Mouse (Mus musculus): Measurements from ENCODE around the gene Abr. TPM values are rescaled to one million over a fixed set of nuclear protein-coding genes. Genes with fewer than 3 reads are reported as not detected.

Abr gene
- 10 to 100 TPM in 1 of 2 experiments, 1 to 10 TPM in 1; 8.2 to 12.8 TPM for total RNA-seq (2021)
- long read RNA-seq, experiment 1, partial matches to known transcripts: 0 of 4 reads
- long read RNA-seq, experiment 1, other reads (novel, unspliced or antisense): 3 of 4 reads
- long read RNA-seq, experiment 2, full-length matches to known transcripts: 7 of 12 reads
- long read RNA-seq, experiment 2, partial matches to known transcripts: 1 of 12 reads
- long read RNA-seq, experiment 2, other reads (novel, unspliced or antisense): 4 of 12 reads

- no peak for DNase-seq (ENCODE audit: low spot score)
Measured at GRCm38 (mm10) chr11:76622152-76622565, at the start of gene Abr. Gene Abr, minus strand, starts transcription at chr11:76622314.

DNA sequence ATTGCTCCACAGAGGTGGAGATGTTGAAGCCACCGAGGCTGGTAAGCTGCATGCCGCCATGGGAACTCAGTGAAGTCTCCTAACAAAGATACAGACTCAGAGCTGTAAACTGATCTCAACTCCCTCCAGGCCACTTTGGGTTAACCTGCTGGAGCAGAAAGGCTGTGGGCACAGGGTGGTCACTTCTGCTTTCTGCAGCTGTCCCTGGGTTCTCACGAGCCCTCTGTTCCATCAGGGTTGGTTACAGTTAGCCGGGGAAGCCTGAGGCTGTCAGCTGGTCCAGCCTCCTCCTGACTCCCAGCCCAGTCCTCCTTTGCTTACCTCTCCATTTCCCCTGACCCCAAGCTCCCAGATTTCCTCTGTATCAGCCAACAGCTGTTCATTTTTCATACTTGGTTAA lies 45.7 kb upstream of the Abr start:
- no peak for DNase-seq (ENCODE audit: low spot score)

DNA sequence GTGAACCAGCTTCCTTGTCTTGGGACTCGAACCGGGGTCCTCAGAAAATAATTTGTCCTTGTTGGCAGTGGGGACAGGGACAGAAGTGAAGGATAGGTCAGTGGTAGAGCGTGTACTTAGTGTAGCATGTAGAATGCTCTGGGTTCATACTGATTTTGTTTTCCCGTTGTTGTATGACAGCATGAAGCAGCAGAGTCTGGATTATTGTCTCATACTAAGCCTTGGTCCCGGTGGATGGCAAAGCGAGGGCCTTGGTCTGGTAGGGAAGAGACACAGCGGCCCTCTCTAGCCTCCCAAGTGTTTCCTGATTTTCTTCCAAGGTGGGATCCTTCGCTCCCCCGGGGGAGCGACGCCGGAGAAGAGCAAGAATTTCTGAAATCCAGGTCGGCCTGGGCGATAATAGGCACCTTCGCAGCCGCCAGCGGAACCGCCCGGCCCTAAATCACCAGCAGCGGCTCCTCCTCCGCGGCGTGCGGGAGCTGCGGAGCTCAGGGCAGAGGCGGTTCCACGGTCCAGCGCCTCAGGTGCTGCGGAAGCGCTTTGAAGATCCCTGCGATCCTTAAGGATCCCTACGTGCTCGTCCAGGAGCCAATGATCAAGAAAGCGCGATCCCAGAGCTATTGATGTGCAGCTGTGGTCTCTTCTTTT lies 44.0 kb upstream of the Abr start:
- no peak for DNase-seq (ENCODE audit: low spot score)

- no peak for DNase-seq (ENCODE audit: low spot score)
Measured at GRCm38 (mm10) chr11:76661790-76662468, 39.8 kb upstream of the Abr start.

- no peak for DNase-seq (ENCODE audit: low spot score)
Measured at GRCm38 (mm10) chr11:76659138-76659930, 37.2 kb upstream of the Abr start.

DNA sequence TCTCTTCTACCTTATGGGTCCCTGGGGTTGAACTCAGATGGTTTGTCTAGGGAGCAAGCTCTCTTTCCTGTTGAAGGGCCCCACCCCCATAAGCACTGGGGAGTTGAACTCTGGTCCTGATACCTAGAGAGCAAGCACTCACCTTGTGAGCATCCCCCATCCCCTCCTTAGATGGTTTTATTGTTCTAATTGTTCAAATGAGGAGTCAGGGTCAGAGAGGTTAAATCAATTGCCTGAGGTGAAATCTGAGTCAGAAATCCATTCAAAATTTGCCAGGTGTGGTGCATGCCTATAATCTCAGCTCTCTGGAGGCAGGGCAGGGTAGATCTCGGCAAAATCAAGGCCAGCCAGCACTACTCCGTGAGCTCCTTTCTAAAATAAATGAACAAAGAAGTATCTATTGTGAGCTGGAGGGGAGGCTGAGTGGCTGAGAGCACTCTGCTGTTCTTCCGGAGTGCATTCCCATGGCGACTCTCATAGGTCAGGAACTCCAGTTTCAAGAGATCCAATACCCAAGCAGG lies 35.4 kb upstream of the Abr start:
- DNase-seq (ENCODE audit: low spot score): no peak

GRCm38 (mm10) chr11:76655106-76655505 lies 33.0 kb upstream of the Abr start:
- DNase-seq (ENCODE audit: low spot score): peak; percentile 25

- no peak for DNase-seq (ENCODE audit: low spot score)
Measured at GRCm38 (mm10) chr11:76652838-76653334, 30.8 kb upstream of the Abr start.

DNA sequence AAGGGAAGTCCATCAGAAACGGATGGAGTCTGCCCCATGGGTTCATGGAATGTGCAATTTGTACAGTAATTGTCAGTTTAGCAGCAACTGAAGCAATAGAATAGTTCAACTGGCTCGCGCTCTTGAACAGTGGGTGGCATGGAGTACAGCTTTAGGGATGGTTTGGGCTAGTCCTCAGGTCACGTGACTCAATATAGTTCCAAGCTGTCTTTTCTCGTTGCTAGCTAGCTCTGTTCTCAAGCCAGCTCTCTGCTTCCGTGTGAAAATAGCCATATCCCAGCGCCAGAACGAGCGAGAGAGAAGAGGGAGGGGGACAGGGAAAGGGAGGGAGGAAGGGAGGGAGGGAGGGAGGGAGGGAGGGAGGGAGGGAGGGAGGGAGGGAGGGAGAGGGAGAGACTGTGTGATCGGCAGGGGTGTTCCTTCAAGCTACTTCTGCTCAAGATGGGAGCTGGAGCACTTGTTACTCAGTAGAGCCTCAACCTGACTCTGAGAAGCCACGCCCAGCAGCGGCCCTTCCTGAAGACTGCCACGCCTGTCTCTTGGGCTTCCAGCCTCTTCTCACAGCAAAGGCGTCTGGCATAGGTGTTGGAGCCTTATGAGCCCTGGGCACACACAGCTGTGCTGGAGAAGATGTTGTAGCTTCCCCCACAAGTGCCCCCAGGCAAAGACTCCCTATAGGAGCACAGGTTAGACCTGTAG lies 28.9 kb upstream of the Abr start:
- DNase-seq (ENCODE audit: low spot score): no peak

DNA sequence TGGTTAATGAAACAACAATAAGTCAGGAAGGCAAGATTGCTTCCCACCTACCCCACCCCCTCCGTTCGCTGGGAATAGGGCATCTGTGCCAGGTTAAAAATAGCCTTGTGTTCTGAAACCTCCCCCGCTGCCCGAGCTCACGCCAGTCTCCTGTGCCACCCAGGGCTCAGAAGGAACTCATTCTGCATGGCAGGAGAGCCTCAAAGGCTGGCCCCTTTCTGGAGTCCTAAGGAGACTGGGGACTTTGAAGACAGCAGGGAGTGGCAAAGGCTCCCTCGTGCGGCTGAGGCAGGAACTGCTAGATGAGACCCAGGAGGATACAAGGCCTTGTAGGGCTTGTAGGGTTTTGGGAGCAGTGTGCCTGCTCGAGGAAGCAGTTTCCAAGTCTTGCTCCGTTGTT lies 25.4 kb upstream of the Abr start:
- DNase-seq (ENCODE audit: low spot score): peak; percentile 59

- DNase-seq (ENCODE audit: low spot score): no peak
Measured at GRCm38 (mm10) chr11:76647062-76647461, 24.9 kb upstream of the Abr start.

DNA sequence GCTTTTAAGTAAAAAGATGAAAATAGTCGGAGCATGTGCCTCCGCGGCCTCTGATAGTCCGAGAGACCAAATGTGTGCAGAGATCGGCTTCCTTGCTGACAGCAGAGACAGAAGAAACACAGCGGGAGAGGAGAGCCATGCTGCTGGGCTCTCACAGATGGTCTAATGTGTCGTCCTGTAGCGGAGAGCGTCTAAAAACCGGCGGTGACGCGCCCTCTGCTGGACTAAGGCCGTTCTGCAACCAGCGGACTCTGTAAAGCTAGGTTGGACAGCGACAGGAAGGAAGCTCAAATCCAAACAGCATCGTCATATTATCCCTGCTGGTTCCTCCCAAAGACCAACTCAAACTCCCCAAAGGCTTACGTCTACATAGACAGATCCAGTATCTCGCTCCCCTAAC lies 23.8 kb upstream of the Abr start:
- peak; percentile 87 for DNase-seq (ENCODE audit: low spot score)

DNA sequence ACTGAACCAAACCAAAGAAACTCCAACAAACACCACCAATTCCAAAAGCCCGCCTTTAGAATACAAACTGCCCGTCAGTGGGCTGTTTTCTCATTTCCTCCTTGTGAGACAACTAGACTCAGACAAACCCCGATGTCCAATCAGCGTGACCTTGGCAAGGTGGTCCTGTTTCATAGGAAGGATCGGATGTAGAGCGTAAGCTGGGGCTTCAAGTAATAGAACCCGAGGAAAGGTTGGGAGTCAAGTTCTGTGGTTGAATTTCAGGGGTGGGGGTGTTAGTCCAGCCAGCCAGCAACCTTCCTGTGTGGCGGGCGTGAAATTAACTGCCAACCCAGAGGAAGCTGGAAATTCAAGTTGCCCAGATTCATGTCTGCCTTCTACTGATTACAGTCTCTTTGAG lies 22.9 kb upstream of the Abr start:
- no peak for DNase-seq (ENCODE audit: low spot score)

- DNase-seq (ENCODE audit: low spot score): no peak
Measured at GRCm38 (mm10) chr11:76644257-76644656, 22.1 kb upstream of the Abr start.

GRCm38 (mm10) chr11:76640231-76640630 lies 18.1 kb upstream of the Abr start:
- DNase-seq (ENCODE audit: low spot score): no peak

- no peak for DNase-seq (ENCODE audit: low spot score)
Measured at GRCm38 (mm10) chr11:76639269-76639985, 17.3 kb upstream of the Abr start.

- DNase-seq (ENCODE audit: low spot score): no peak
Measured at GRCm38 (mm10) chr11:76630487-76630886, 8.4 kb upstream of the Abr start.

DNA sequence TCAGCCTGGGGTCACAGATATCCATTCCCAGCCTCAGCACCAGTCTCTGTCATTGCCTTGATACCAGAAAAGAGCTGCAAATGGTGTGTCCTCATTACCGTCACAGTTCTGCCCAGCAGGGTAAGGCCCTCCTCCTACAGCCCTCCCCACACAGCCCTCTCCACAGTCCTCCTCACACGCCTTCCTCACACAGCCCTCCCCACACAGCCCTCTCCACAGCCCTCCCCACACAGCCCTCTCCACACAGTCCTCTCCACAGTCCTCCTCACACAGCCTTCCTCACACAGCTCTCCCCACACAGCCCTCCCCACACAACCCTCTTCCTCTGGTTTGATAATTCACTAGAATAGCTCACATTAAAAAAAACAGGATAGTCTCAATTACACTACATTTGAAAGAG lies 7.9 kb upstream of the Abr start:
- DNase-seq (ENCODE audit: low spot score): no peak

DNA sequence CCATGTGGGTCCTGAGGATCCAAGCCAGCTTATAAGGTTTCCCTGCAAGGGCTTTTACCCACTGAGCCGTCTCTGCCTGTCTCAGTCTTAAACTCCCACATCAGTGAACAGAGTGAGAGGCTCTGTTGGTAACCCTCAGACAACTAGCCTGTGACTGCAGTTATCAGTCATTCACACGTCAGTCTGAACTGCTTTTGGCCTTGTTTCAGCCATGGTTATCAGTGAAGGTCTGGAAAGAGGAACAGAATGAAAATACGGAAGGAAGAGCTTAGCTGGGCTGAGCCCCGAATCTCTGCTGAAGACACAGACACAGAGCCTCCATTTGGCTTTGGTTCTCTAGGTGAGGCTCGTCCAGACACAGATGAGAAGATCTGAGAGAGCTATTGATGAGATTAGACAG lies 6.5 kb upstream of the Abr start:
- DNase-seq (ENCODE audit: low spot score): no peak

DNA sequence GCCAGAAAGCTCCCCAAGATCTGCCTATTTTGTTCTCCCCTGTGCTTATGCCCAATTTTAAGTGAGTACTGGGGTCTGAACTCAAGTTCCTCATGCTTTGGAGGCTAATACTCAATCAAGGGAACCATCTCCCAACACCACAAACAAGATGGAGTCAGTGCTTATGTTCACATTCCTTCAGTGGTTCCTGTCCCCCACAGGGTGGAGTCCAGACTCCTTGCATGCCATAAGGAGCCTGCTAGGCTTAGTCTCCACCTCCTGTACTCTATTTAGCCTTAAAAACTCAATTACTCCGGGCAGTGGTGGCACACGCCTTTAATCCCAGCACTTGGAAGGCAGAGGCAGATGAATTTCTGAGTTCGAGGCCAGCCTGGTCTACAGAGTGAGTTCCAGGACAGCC lies 2.8 kb upstream of the Abr start:
- DNase-seq (ENCODE audit: low spot score): no peak
